Mouse (Mus musculus) erythroblast, embryonic 14.5 days (primary cell): ENCODE data around the gene Prcd.

Experiments
- GATA1 ChIP-seq: IDR thresholded peaks from 2 replicates; pipeline ENCODE4 v1.6.1; 2012; ENCODE audit warnings: low read length, inconsistent platforms, mixed read lengths
- TAL1 ChIP-seq: IDR thresholded peaks from 3 replicates; pipeline ENCODE4 v1.6.1; 2012; ENCODE audit warnings: low read length, inconsistent platforms, mixed read lengths

- TF ChIP-seq GATA1: no peak
- TF ChIP-seq TAL1: no peak
Measured at GRCm38 (mm10) chr11:116679148-116679547, 25.8 kb downstream of the Prcd start.
